Mouse (Mus musculus) bone marrow macrophage, adult 2 months (primary cell): Measurements from ENCODE around the gene Cul9.

Experiments
- CTCF ChIP-seq: IDR thresholded peaks from 2 replicates; pipeline ENCODE4 v1.5.1; 2012; ENCODE audit warnings: low read depth, mild to moderate bottlenecking, low read length, moderate library complexity
- POLR2A ChIP-seq: IDR thresholded peaks from 2 replicates; pipeline ENCODE4 v1.6.1; 2012; ENCODE audit warnings: mild to moderate bottlenecking, low read depth, low read length, borderline replicate concordance

DNA sequence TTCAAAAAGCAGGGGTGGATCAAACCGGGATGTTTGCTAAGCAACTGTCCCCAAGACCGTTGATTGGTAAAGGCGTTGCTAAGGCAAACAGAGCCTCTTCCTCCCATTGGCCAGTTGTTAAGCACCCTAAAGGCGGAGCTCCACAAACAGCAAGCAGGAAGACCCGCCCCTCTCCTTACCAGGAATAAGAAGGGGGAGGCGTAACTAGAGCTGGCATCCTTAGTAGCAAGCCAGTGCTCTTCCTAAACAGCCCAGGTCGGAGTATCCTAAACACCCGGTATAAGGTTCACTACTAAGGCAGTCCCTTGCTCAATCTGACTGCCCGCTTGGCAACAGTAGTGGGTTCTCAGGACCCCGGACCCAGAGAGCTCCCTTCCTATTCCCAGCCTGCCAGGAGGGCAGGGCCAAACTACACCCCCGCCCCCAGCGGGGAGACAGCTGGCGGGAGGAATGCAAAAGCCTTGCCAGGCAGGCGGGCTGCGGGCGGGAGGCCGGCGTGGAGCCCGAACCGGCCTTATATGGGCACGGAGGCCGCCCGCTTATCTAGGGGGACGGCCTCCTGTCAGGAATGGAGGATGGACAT is 6.7 kb upstream of the Cul9 start:
- no peak for TF ChIP-seq CTCF
- no peak for TF ChIP-seq POLR2A
